Mouse (Mus musculus) kidney, embryonic 15.5 days (tissue): ENCODE measurements at regions not wholly inside any gene's neighbourhood (a gene's known extent, or its start where the extent isn't known, plus 50 kb on each side); places are given as distances from the start of the nearest gene placed in this dataset.

Experiments
- ATAC-seq: fragments of 200-750 bp; cut with Nextera tagmentation; replicated peaks from 2 replicates; pipeline ENCODE4 v1.8.0; 2017; ENCODE audit warnings: moderate TSS enrichment; ENCODE audit not compliant: low FRiP score
- H3K27ac ChIP-seq: fragments of 300-500 bp; sonication (generic); 2 replicates; pipeline ENCODE4 v1.5.1; 2015; ENCODE audit warnings: mild to moderate bottlenecking, inconsistent platforms
- H3K27me3 ChIP-seq: fragments of 300-500 bp; sonication (generic); 2 replicates; pipeline ENCODE4 v1.6.1; 2015; ENCODE audit warnings: inconsistent platforms
- H3K36me3 ChIP-seq: fragments of 300-500 bp; sonication (generic); 2 replicates; pipeline ENCODE4 v1.6.1; 2015; ENCODE audit warnings: inconsistent platforms
- H3K4me1 ChIP-seq: fragments of 300-500 bp; sonication (generic); 2 replicates; pipeline ENCODE4 v1.6.1; 2015; ENCODE audit warnings: inconsistent platforms
- H3K4me2 ChIP-seq: fragments of 300-500 bp; sonication (generic); 2 replicates; pipeline ENCODE4 v1.6.1; 2015; ENCODE audit warnings: moderate library complexity, mild to moderate bottlenecking, inconsistent platforms
- H3K4me3 ChIP-seq: fragments of 300-500 bp; sonication (generic); replicated peaks from 2 replicates; pipeline ENCODE4 v1.5.1; 2015; ENCODE audit warnings: mild to moderate bottlenecking, inconsistent platforms
- H3K9ac ChIP-seq: fragments of 300-500 bp; sonication (generic); 2 replicates; pipeline ENCODE4 v1.6.1; 2015; ENCODE audit warnings: mild to moderate bottlenecking, inconsistent platforms
- H3K9me3 ChIP-seq: fragments of 300-500 bp; sonication (generic); replicated peaks from 2 replicates; pipeline ENCODE4 v1.6.1; 2016; ENCODE audit warnings: inconsistent platforms
- WGBS: fragments of 180-500 bp; shearing (Covaris S2); methylation state at CpG from one replicate; pipeline ENCODE4 v1.1.7; 2015; ENCODE audit warnings: mixed read lengths; 5-methylcytosine and 5-hydroxymethylcytosine counted together

- ATAC-seq, result no peak
- no peaks in the 10 kb centered on the region for H3K27me3 ChIP-seq
- no peaks in the 10 kb centered on the region for H3K4me1 ChIP-seq
- no peak overlapping the region for H3K4me2 ChIP-seq
- H3K9ac ChIP-seq, result no peak overlapping the region
- H3K27ac ChIP-seq, result no peak overlapping the region
- WGBS, result 72% methylated on average over 1 of the region's 1 CpGs
- H3K9me3 ChIP-seq, result no peaks in the 10 kb centered on the region
- H3K36me3 ChIP-seq, result no peaks in the 10 kb centered on the region
- H3K4me3 ChIP-seq, result no peak overlapping the region
These were observed 100.7 kb upstream of the Chrna7 start for GRCm38 (mm10) chr7:63313096-63313495.

DNA sequence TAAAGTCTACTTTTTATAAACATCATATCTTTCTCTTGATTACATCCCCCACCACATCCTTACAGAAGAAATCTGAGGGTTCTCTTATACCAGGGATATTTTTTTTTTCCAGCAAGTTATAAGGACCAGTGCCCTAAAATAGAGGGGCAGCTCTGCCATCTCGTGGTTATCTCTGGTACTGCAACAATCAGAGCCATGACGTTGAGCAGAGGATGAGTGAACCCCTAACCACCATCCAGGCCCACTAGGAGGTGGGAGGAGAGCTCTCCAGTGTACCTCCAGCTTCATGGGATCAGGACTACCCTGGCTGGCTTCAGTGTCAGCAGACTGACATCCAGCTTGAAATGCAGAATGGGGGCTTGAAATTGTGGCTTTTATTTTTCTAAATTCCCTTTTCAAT is 107.2 kb upstream of the Chrna7 start:
- no peak for ATAC-seq
- Histone ChIP-seq H3K36me3 (no peaks in the 10 kb centered on the region), H3K4me3 (no peak overlapping the region), H3K27me3 (no peaks in the 10 kb centered on the region), H3K9me3 (no peaks in the 10 kb centered on the region), H3K9ac (no peak overlapping the region), H3K4me1 (no peaks in the 10 kb centered on the region), H3K27ac (no peak overlapping the region), H3K4me2 (no peak overlapping the region)
- WGBS, result 0% methylated on average over 2 of the region's 2 CpGs

GRCm38 (mm10) chr7:63321171-63321570 is 108.8 kb upstream of the Chrna7 start:
- Histone ChIP-seq H3K4me2 (no peak overlapping the region), H3K9me3 (no peaks in the 10 kb centered on the region), H3K4me1 (no peaks in the 10 kb centered on the region), H3K27me3 (no peaks in the 10 kb centered on the region), H3K36me3 (no peaks in the 10 kb centered on the region), H3K27ac (no peak overlapping the region), H3K4me3 (no peak overlapping the region), H3K9ac (no peak overlapping the region)
- WGBS, result 77% methylated on average over 5 of the region's 5 CpGs
- no peak for ATAC-seq

DNA sequence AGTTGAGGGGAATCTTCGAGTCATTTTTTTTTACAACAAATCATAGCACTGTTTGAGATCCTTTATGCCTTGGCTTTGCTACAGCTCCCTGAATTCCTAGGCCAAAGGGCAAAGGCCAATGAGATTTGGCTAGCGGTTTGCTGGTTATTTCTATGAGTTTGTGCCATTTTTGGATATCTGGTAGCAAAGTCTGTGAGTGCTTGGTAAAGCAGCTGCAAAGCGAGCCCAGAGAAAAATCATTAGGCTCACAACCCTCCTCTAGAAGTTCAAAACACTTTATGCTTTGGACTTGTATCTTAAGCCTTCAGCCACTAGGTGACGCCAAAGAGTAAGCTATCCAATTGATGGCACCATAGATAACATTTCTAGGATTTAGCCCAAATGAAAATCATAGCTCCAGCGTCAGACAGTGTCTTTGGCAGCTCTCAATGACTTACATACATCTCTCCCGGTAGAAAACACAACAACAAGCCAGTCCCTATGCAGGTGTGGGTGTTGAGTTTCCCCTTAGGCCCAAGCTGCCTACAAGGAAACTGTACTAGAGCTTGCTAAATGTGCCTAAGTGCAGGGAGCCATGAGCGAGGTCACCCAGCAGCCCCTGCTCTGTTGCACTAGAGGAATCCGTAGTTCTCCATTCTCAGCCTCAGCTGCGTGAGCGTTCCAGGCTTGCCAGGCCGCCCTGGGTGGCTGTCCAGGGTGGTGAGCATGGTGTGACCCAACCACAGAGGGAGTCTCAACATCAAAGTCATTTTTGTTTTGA is 109.8 kb upstream of the Chrna7 start:
- Histone ChIP-seq H3K27me3 (no peaks in the 10 kb centered on the region), H3K4me1 (no peaks in the 10 kb centered on the region), H3K9ac (no peak overlapping the region), H3K4me2 (no peak overlapping the region), H3K36me3 (no peaks in the 10 kb centered on the region), H3K27ac (no peak overlapping the region), H3K4me3 (no peak overlapping the region), H3K9me3 (no peaks in the 10 kb centered on the region)
- 33% methylated on average over 11 of the region's 11 CpGs for WGBS
- no peak for ATAC-seq

GRCm38 (mm10) chr7:63335146-63335545 is 109.4 kb upstream of the Otud7a start:
- Histone ChIP-seq H3K9ac (no peak overlapping the region), H3K27ac (no peak overlapping the region), H3K27me3 (no peaks in the 10 kb centered on the region), H3K36me3 (no peaks in the 10 kb centered on the region), H3K4me2 (no peak overlapping the region), H3K9me3 (no peaks in the 10 kb centered on the region), H3K4me1 (no peaks in the 10 kb centered on the region), H3K4me3 (no peak overlapping the region)
- no peak for ATAC-seq
- 50% methylated on average over 1 of the region's 1 CpGs for WGBS

GRCm38 (mm10) chr7:63336072-63336471 is 108.5 kb upstream of the Otud7a start:
- H3K4me1 ChIP-seq, result no peaks in the 10 kb centered on the region
- H3K36me3 ChIP-seq, result no peaks in the 10 kb centered on the region
- no peak overlapping the region for H3K4me3 ChIP-seq
- no peak overlapping the region for H3K9ac ChIP-seq
- no peak for ATAC-seq
- H3K27ac ChIP-seq, result no peak overlapping the region
- no peak overlapping the region for H3K4me2 ChIP-seq
- no peaks in the 10 kb centered on the region for H3K27me3 ChIP-seq
- no peaks in the 10 kb centered on the region for H3K9me3 ChIP-seq
- WGBS, result 84% methylated on average over 3 of the region's 3 CpGs

- Histone ChIP-seq H3K9me3 (no peaks in the 10 kb centered on the region), H3K4me2 (no peak overlapping the region), H3K4me1 (no peaks in the 10 kb centered on the region), H3K9ac (no peak overlapping the region), H3K27me3 (no peaks in the 10 kb centered on the region), H3K4me3 (no peak overlapping the region), H3K27ac (no peak overlapping the region), H3K36me3 (no peaks in the 10 kb centered on the region)
- 73% methylated on average over 4 of the region's 4 CpGs for WGBS
- no peak for ATAC-seq
These were observed 102.8 kb upstream of the Otud7a start for GRCm38 (mm10) chr7:63341716-63342115.

DNA sequence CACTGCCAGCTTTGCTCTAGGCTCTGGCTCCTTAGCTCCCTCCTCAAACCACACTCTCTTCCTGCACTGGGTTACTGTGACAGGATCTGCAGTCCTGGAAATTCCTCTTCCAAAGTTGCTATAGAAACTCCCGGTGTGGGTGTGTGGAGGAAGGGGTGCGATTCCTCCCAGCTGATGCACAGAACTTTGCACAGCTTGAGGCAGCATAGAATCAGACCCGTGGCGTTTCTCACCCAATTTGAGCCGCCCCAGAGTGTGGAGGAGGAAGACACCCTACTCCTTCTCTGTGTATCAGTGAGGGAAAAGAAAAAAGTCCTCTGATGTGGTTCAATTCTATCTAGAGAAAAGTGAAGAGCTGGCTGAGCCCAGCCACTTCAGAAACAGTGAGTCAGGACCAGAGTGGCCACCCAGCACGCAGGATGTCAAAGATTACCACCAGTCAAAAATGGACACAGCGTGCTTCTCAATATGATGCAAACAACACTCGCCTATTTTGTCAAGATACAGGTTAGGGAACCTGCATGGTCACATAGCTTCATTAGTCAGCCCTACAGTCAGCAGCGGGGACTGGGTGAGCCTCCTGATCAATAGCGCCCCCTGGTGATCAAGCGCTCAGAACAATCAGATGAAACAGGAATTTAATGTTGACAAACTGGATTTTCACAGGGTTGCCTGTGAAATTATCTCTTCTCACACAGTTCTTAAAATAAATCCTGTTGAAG is 98.7 kb upstream of the Otud7a start:
- 33% methylated on average over 11 of the region's 11 CpGs for WGBS
- no peaks in the 10 kb centered on the region for H3K9me3 ChIP-seq
- no peak overlapping the region for H3K9ac ChIP-seq
- H3K27ac ChIP-seq, result no peak overlapping the region
- H3K36me3 ChIP-seq, result no peaks in the 10 kb centered on the region
- no peaks in the 10 kb centered on the region for H3K4me1 ChIP-seq
- no peak overlapping the region for H3K4me3 ChIP-seq
- H3K4me2 ChIP-seq, result no peak overlapping the region
- ATAC-seq, result 0 out of 2 replicates have a peak, but pooled peaks have one; percentile 33
- no peaks in the 10 kb centered on the region for H3K27me3 ChIP-seq

DNA sequence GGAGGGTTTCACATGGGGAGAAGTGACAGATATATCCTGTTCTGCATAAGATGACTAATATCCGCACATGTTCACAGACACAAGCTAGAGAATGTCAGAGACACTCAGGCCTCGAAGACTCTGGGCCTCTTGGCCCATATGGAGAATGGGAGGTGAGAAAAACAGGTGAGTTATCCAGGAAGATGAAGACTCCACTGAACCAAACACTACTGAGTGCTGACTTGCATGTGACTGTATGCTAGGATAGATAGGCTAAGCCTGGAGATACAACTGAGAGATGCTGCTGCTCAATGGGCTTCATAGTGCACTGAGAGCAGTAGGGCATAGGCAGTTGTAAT is 98.2 kb upstream of the Otud7a start:
- Histone ChIP-seq H3K9me3 (no peaks in the 10 kb centered on the region), H3K4me1 (no peaks in the 10 kb centered on the region), H3K9ac (no peak overlapping the region), H3K36me3 (no peaks in the 10 kb centered on the region), H3K27me3 (no peaks in the 10 kb centered on the region), H3K27ac (no peak overlapping the region), H3K4me2 (no peak overlapping the region), H3K4me3 (no peak overlapping the region)
- no peak for ATAC-seq
- WGBS, result 92% methylated on average over 2 of the region's 2 CpGs
